Mouse (Mus musculus) naive thymus-derived CD4-positive, alpha-beta T cell, adult 2 months (primary cell): ENCODE results near the gene Kcne4.
"Not testable (repeated sequence)": the region's sequence is repeated elsewhere in the genome, so short reads cannot be mapped to it uniquely, and the experiment has no call there.

Source experiments
- DNase-seq: peaks from one replicate; pipeline ENCODE4 v3.0.0-alpha.2; 2011; ENCODE audit warnings: low read depth

Gene Kcne4

GRCm38 (mm10) chr1:78816639-78817038 lies at the start of gene Kcne4:
Gene Kcne4, plus strand, starts transcription at chr1:78816758.
- DNase-seq = no peak

- DNase-seq = no peak
These were observed 34.7 kb upstream of the Kcne4 start for GRCm38 (mm10) chr1:78781899-78782298.

- DNase-seq = not testable (repeated sequence)
These were observed 31.6 kb upstream of the Kcne4 start for GRCm38 (mm10) chr1:78784936-78785335.

- no peak for DNase-seq
These were observed 26.8 kb upstream of the Kcne4 start for GRCm38 (mm10) chr1:78789744-78790143.

- no peak for DNase-seq
These were observed 9.1 kb upstream of the Kcne4 start for GRCm38 (mm10) chr1:78807428-78807827.

- no peak for DNase-seq
These were observed 6.7 kb upstream of the Kcne4 start for GRCm38 (mm10) chr1:78809819-78810218.

GRCm38 (mm10) chr1:78810904-78811303 lies 5.7 kb upstream of the Kcne4 start:
- no peak for DNase-seq

GRCm38 (mm10) chr1:78811975-78812490 lies 4.5 kb upstream of the Kcne4 start:
- no peak for DNase-seq

GRCm38 (mm10) chr1:78817756-78818155 lies 1.2 kb downstream of the Kcne4 start:
- no peak for DNase-seq

- no peak for DNase-seq
These were observed 2.3 kb downstream of the Kcne4 start for GRCm38 (mm10) chr1:78818630-78819526.

- DNase-seq = no peak
These were observed 3.0 kb downstream of the Kcne4 start for GRCm38 (mm10) chr1:78819592-78819991.

GRCm38 (mm10) chr1:78820176-78820575 lies 3.6 kb downstream of the Kcne4 start:
- no peak for DNase-seq

- DNase-seq = no peak
These were observed 4.6 kb downstream of the Kcne4 start for GRCm38 (mm10) chr1:78821111-78821510.

GRCm38 (mm10) chr1:78821733-78822430 lies 5.3 kb downstream of the Kcne4 start:
- no peak for DNase-seq

GRCm38 (mm10) chr1:78825246-78825645 lies 8.7 kb downstream of the Kcne4 start:
- DNase-seq = no peak

- DNase-seq = no peak
These were observed 21.9 kb downstream of the Kcne4 start for GRCm38 (mm10) chr1:78838468-78838867.

GRCm38 (mm10) chr1:78840769-78841168 lies 24.2 kb downstream of the Kcne4 start:
- no peak for DNase-seq

- DNase-seq = no peak
These were observed 29.1 kb downstream of the Kcne4 start for GRCm38 (mm10) chr1:78845661-78846060.

- no peak for DNase-seq
These were observed 29.9 kb downstream of the Kcne4 start for GRCm38 (mm10) chr1:78846471-78846870.

- DNase-seq = no peak
These were observed 36.0 kb downstream of the Kcne4 start for GRCm38 (mm10) chr1:78852408-78853093.

GRCm38 (mm10) chr1:78853094-78853445 lies 36.5 kb downstream of the Kcne4 start:
- DNase-seq = no peak

GRCm38 (mm10) chr1:78854306-78854705 lies 37.7 kb downstream of the Kcne4 start:
- no peak for DNase-seq
